10 mouse cellular contexts compared by ENCODE assay signal in the genomic region with DNA sequence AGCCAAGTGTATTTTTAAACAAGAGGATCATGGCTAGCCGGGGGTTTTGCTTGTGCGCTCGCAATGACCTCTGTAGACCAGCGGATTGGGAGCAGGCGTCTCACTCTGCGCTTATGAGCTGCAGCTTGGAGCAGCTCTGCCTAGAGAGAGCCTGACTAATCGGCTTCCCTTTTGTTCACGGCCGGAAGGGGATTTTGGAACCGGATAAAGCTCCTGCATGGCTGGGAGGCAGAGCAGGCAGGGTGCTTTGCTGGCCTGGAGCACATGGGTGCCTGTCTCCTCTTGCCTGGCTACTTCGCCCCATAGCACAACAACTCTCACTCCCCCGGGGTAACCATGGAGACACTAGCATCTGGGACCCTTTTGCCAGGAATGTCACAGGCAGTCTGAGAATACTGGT.
DNase-seq lines count a peak whose midpoint lies in the region; ATAC-seq lines count a peak whose summit lies in the region.
"Had no signal": no experiment of that assay in that cellular context is flagged by ENCODE, and none has a peak within 500 bp of the region (broad histone marks: within the 10 kb centered on the region; RNA-seq: fewer than 3 reads in every experiment).

No protein-coding gene starts in this region.

- no peaks in the 10 kb centered on the region for H3K4me1 ChIP-seq in hindbrain, embryonic 11.5 days (replicated peaks; ENCODE audit: control insufficient read depth, insufficient read depth, low read length)
- peaks cover 60% of the 10 kb centered on the region for H3K4me1 ChIP-seq in neural tube, embryonic 13.5 days (replicated peaks)

- H3K9ac ChIP-seq in hindbrain, embryonic 11.5 days (ENCODE audit: low read depth, low read length) = no peak overlapping the region
- H3K9ac ChIP-seq in neural tube, embryonic 13.5 days = 0 out of 2 replicates have a peak overlapping the region, but pooled peaks have one; percentile 26

- no peaks in the 10 kb centered on the region for H3K27me3 ChIP-seq in hindbrain, embryonic 11.5 days (ENCODE audit: control insufficient read depth, insufficient read depth, low read length)
- H3K27me3 ChIP-seq in neural tube, embryonic 13.5 days = peaks cover 51% of the 10 kb centered on the region

- H3K36me3 ChIP-seq in hindbrain, embryonic 11.5 days (ENCODE audit: control insufficient read depth, insufficient read depth, low read length) = no peaks in the 10 kb centered on the region
- no peaks in the 10 kb centered on the region for H3K36me3 ChIP-seq in neural tube, embryonic 13.5 days

- peak; percentile 51 for DNase-seq in embryo, embryonic 11 days
- DNase-seq in embryo, embryonic 9.5 days (ENCODE audit: extremely low spot score) = no peak
- DNase-seq in lung, postnatal 4 days = peak; percentile 21 to 31
- DNase-seq in lung, postnatal 25 days (ENCODE audit: low spot score) = no peak
- DNase-seq in hindbrain, embryonic 11.5 days (ENCODE audit: low spot score) = peak; percentile 34
- no peak for DNase-seq in adipocyte (ENCODE audit: low spot score)
- no peak for DNase-seq in spleen, postnatal 14 days (ENCODE audit: low spot score in 2 of 2)

- WGBS in hindbrain, embryonic 11.5 days = 51% methylated on average over 12 of the region's 12 CpGs
- 34% methylated on average over 12 of the region's 12 CpGs for WGBS in neural tube, embryonic 13.5 days

- ATAC-seq in hindbrain, embryonic 11.5 days (ENCODE audit: low FRiP score) = peak; percentile 33; the same call in 1 of the 2 replicates
- ATAC-seq in neural tube, embryonic 13.5 days (ENCODE audit: low read depth) = no peak

- no peak overlapping the region for H3K27ac ChIP-seq in hindbrain, embryonic 11.5 days (ENCODE audit: low read depth, low read length)
- H3K27ac ChIP-seq in neural tube, embryonic 13.5 days (replicated peaks) = no peak overlapping the region

- no peak overlapping the region for H3K4me3 ChIP-seq in hindbrain, embryonic 11.5 days (ENCODE audit: low read depth, low read length)
- no peak overlapping the region for H3K4me3 ChIP-seq in neural tube, embryonic 13.5 days
- H3K4me3 ChIP-seq: erythroblast, embryonic 14.5 days; megakaryocyte, embryonic 14.5 days had no signal

- no peaks in the 10 kb centered on the region for H3K9me3 ChIP-seq in hindbrain, embryonic 11.5 days (ENCODE audit: control insufficient read depth, low read length)
- no peaks in the 10 kb centered on the region for H3K9me3 ChIP-seq in neural tube, embryonic 13.5 days
- H3K9me3 ChIP-seq: megakaryocyte, embryonic 14.5 days had no signal

- no peak overlapping the region for H3K4me2 ChIP-seq in hindbrain, embryonic 11.5 days (replicated peaks; ENCODE audit: low read depth, low read length)
- no peak overlapping the region for H3K4me2 ChIP-seq in neural tube, embryonic 13.5 days

Comparison
In these comparisons a context has a peak if more than half of its experiments do, and no peak if none do; other contexts are left out.
1. DNase-seq: peak in embryo, embryonic 11 days (single experiment), lung, postnatal 4 days (2 of 2) and hindbrain, embryonic 11.5 days (single experiment); none in embryo, embryonic 9.5 days (single experiment), lung, postnatal 25 days (single experiment), adipocyte (single experiment) and spleen, postnatal 14 days (0 of 2).